Mouse (Mus musculus): ENCODE data around the gene Rd3l.

The Rd3l gene

GRCm38 (mm10) chr12:111980887-111981367, at the start of gene Rd3l:
Rd3l (minus strand) TSS chr12:111981317.
- no peak for DNase-seq

- DNase-seq: no peak
These were observed 46.3 kb upstream of the Rd3l start for GRCm38 (mm10) chr12:112027408-112027807.

GRCm38 (mm10) chr12:112025907-112026645, 45.0 kb upstream of the Rd3l start:
- no peak for DNase-seq

- DNase-seq: no peak
These were observed 44.3 kb upstream of the Rd3l start for GRCm38 (mm10) chr12:112025457-112025856.

- DNase-seq: no peak
These were observed 43.6 kb upstream of the Rd3l start for GRCm38 (mm10) chr12:112024581-112025310.

- DNase-seq: no peak
These were observed 42.2 kb upstream of the Rd3l start for GRCm38 (mm10) chr12:112023306-112023705.

GRCm38 (mm10) chr12:112016346-112016745, 35.2 kb upstream of the Rd3l start:
- no peak for DNase-seq

- DNase-seq: no peak
These were observed 32.2 kb upstream of the Rd3l start for GRCm38 (mm10) chr12:112013271-112013801.

GRCm38 (mm10) chr12:112012511-112013270, 31.6 kb upstream of the Rd3l start:
- peak; percentile 46 for DNase-seq

- DNase-seq: peak; percentile 87
These were observed 20.1 kb upstream of the Rd3l start for GRCm38 (mm10) chr12:112001223-112001622.

GRCm38 (mm10) chr12:111999735-112000134, 18.6 kb upstream of the Rd3l start:
- DNase-seq: no peak

- no peak for DNase-seq
These were observed 14.0 kb upstream of the Rd3l start for GRCm38 (mm10) chr12:111995161-111995560.

GRCm38 (mm10) chr12:111992626-111993025, 11.5 kb upstream of the Rd3l start:
- no peak for DNase-seq

GRCm38 (mm10) chr12:111986756-111987155, 5.6 kb upstream of the Rd3l start:
- DNase-seq: no peak

- no peak for DNase-seq
These were observed 2.0 kb upstream of the Rd3l start for GRCm38 (mm10) chr12:111983165-111983564.

GRCm38 (mm10) chr12:111981831-111982230, 714 bp upstream of the Rd3l start:
- no peak for DNase-seq

- DNase-seq: no peak
These were observed 2.8 kb downstream of the Rd3l start for GRCm38 (mm10) chr12:111978274-111978673.

GRCm38 (mm10) chr12:111977138-111977537, 4.0 kb downstream of the Rd3l start:
- peak; percentile 51 for DNase-seq

GRCm38 (mm10) chr12:111974578-111974977, 6.5 kb downstream of the Rd3l start:
- no peak for DNase-seq

GRCm38 (mm10) chr12:111972504-111972903, 8.6 kb downstream of the Rd3l start:
- no peak for DNase-seq

- no peak for DNase-seq
These were observed 9.9 kb downstream of the Rd3l start, which contains the start of gene Tdrd9 for GRCm38 (mm10) chr12:111971231-111971686. Tdrd9 (plus strand) TSS chr12:111971559.

- DNase-seq: no peak
These were observed 11.0 kb downstream of the Rd3l start for GRCm38 (mm10) chr12:111970085-111970484.

- peak; percentile 99 for DNase-seq
These were observed 14.4 kb downstream of the Rd3l start, which contains the start of gene Atp5mpl for GRCm38 (mm10) chr12:111966683-111967173. Atp5mpl (minus strand) TSS chr12:111966977.

All from kidney, postnatal 10 days (tissue).